Mouse (Mus musculus) MN1 (cell line): Measurements from ENCODE around the gene Prl3c1.
"Not testable (repeated sequence)": the region's sequence is repeated elsewhere in the genome, so short reads cannot be mapped to it uniquely, and the experiment has no call there.

Experiments
- DNase-seq: peaks from one replicate; pipeline ENCODE4 v3.0.0-alpha.2; 2016; ENCODE audit warnings: low spot score

Prl3c1 gene

DNA sequence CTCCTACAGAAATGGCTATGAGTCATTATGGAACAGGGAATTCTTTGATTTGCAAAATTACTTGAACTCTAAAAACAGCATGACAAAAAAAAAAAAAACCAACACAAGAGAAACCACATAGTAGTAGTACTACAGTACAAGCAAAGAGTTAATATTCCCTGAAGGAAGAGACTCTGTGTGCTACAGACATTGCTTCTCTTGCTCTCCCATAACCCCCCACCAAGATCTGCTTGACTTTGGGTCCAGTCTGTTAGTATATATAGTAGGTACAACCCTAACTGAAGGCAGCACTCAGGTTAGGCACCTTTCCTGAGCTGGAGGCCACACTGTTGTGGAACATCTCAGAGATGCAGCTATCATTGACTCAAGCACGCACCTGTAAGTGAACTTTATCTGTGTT, at the start of gene Prl3c1:
Gene Prl3c1, plus strand, starts transcription at position 301 of the 400 bp plus-strand sequence.
- no peak for DNase-seq

- no peak for DNase-seq
Observed at GRCm38 (mm10) chr13:27148264-27148663, 48.2 kb upstream of the Prl3c1 start.

- DNase-seq, result not testable (repeated sequence)
Observed at GRCm38 (mm10) chr13:27156490-27156889, 40.0 kb upstream of the Prl3c1 start, which contains the start of gene Prl3d3. Gene Prl3d3, plus strand, starts transcription at chr13:27156790.

- no peak for DNase-seq
Observed at GRCm38 (mm10) chr13:27241547-27241946, 45.1 kb downstream of the Prl3c1 start, which contains the start of gene Prl3b1. Gene Prl3b1, plus strand, starts transcription at chr13:27241847.
